Mouse (Mus musculus) heart, adult 8-10 months (tissue): Measurements from ENCODE around the gene Man2b2. TPM values are rescaled to one million over a fixed set of nuclear protein-coding genes. Genes with fewer than 3 reads are reported as not detected.

Experiments used
- DNase-seq: peaks from one replicate; pipeline ENCODE4 v3.0.0; 2022; ENCODE audit warnings: low spot score
- total RNA-seq, 4 experiments: library from RNA; stranded (reverse); gene quantifications; 2 replicates each; pipeline ENCODE4 v1.2.4; 2022

Man2b2 gene
- total RNA-seq, 4 experiments from 2014 or later, result 26.2 to 27.8 (median 27.1) TPM

GRCm38 (mm10) chr5:36769603-36770002, 60.9 kb downstream of the Man2b2 start:
- DNase-seq, result no peak

- no peak for DNase-seq
Measured at GRCm38 (mm10) chr5:36766958-36767703, 63.3 kb downstream of the Man2b2 start.

GRCm38 (mm10) chr5:36759848-36760247, 70.6 kb downstream of the Man2b2 start:
- DNase-seq, result no peak

GRCm38 (mm10) chr5:36757033-36757432, 73.4 kb downstream of the Man2b2 start:
- no peak for DNase-seq

Other genes starting within 250 kb of the Man2b2 start
- gene Tbc1d14, start 237.4 kb downstream of the Man2b2 start, total RNA-seq, result 10 to 100 TPM; 12.8 to 16.3 (median 13.8) TPM
- gene D5Ertd579e, start 134.6 kb downstream of the Man2b2 start, total RNA-seq, result 10 to 100 TPM; 89.7 to 97.8 (median 92.7) TPM
- 10 to 100 TPM; 10.6 to 11.4 (median 11.3) TPM for gene Bloc1s4, start 82.0 kb downstream of the Man2b2 start, total RNA-seq
- 100 to 1,000 TPM; 261 to 277 (median 272) TPM for gene Mrfap1, start 33.9 kb downstream of the Man2b2 start, total RNA-seq
- gene Ppp2r2c, start 37.9 kb upstream of the Man2b2 start, total RNA-seq, result 1 to 10 TPM; 5.4 to 7.2 (median 6.3) TPM
- gene Wfs1, start 158.6 kb upstream of the Man2b2 start, total RNA-seq, result 100 to 1,000 TPM in 2 of 4 experiments, 10 to 100 TPM in 2; 92.1 to 104 (median 96.8) TPM